Mouse (Mus musculus): Measurements from ENCODE around the gene Zfp280c. TPM values are rescaled to one million over a fixed set of nuclear protein-coding genes. Genes with fewer than 3 reads are reported as not detected.

The Zfp280c gene
- total RNA-seq, 2 experiments from 2014 or later: 4.2 to 4.7 TPM

Small RNA genes lying within 50 kb of the gene (microRNA-seq; reads per million reads assigned to microRNA genes)
- gene Gm27828 (ENCODE audit: borderline replicate concordance in 2 of 2): 0 reads per million in 2 experiments

Other genes with a start within 250 kb of the Zfp280c start
- gene Elf4, start 131.4 kb downstream of the Zfp280c start, total RNA-seq (2021): 1 to 10 TPM; 2.1 to 2.5 TPM
- 10 to 100 TPM; 44.3 to 49.7 TPM for gene Aifm1, start 80.9 kb downstream of the Zfp280c start, total RNA-seq (2021)
- 1 to 10 TPM in 1 of 2 experiments, not detected in 1; 1.2 TPM for gene Rab33a, start 75.2 kb downstream of the Zfp280c start, total RNA-seq (2021)
- 1 to 10 TPM in 1 of 2 experiments, under 1 TPM in 1; 0.95 to 2.0 TPM for gene Slc25a14, start 28.9 kb upstream of the Zfp280c start, total RNA-seq (2021)
- gene Gpr119, start 80.0 kb upstream of the Zfp280c start, total RNA-seq (2021): not detected
- gene Rbmx2, start 100.5 kb upstream of the Zfp280c start, total RNA-seq (2021): 1 to 10 TPM in 1 of 2 experiments, under 1 TPM in 1; 0.94 to 1.2 TPM